Mouse (Mus musculus): ENCODE measurements around the gene Cactin. TPM values are rescaled to one million over a fixed set of nuclear protein-coding genes. Genes with fewer than 3 reads are reported as not detected.

Gene Cactin
- polyA plus RNA-seq, 1 experiment from 2014 or later: 40.3 TPM

GRCm38 (mm10) chr10:81344421-81345161 is 23.7 kb downstream of the Cactin start:
- 42% methylated on average over 8 of the region's 8 CpGs for WGBS
- peaks cover 41% of the 10 kb centered on the region for H3K27me3 ChIP-seq (replicated peaks)

GRCm38 (mm10) chr10:81345162-81345534 is 24.2 kb downstream of the Cactin start:
- H3K27ac ChIP-seq (ENCODE audit: poor library complexity, severe bottlenecking): no peak overlapping the region
- H3K4me3 ChIP-seq: no peak overlapping the region
- ATAC-seq (ENCODE audit: insufficient number of reproducible peaks, low FRiP score): no peak
- 73% methylated on average over 4 of the region's 4 CpGs for WGBS
- H3K27me3 ChIP-seq (replicated peaks): peaks cover 41% of the 10 kb centered on the region
- no peak overlapping the region for H3K4me2 ChIP-seq
- H3K36me3 ChIP-seq: peaks cover 26% of the 10 kb centered on the region
- H3K4me1 ChIP-seq (replicated peaks): peaks cover 49% of the 10 kb centered on the region
- H3K9me3 ChIP-seq (replicated peaks): no peaks in the 10 kb centered on the region
- no peak overlapping the region for H3K9ac ChIP-seq

More at GRCm38 (mm10) chr10:81344421-81345161, 23.7 kb downstream of the Cactin start:
- Histone ChIP-seq H3K4me1 (replicated peaks) (peaks cover 48% of the 10 kb centered on the region), H3K4me2 (no peak overlapping the region), H3K36me3 (peaks cover 26% of the 10 kb centered on the region), H3K27ac (ENCODE audit: poor library complexity, severe bottlenecking) (no peak overlapping the region), H3K4me3 (no peak overlapping the region), H3K9me3 (replicated peaks) (no peaks in the 10 kb centered on the region), H3K9ac (no peak overlapping the region)
- ATAC-seq (ENCODE audit: insufficient number of reproducible peaks, low FRiP score): no peak

- peaks cover 26% of the 10 kb centered on the region for H3K36me3 ChIP-seq
- peak overlapping the region; percentile 56 for H3K9ac ChIP-seq
- H3K4me1 ChIP-seq (replicated peaks): peaks cover 51% of the 10 kb centered on the region
- peaks cover 30% of the 10 kb centered on the region for H3K27me3 ChIP-seq (replicated peaks)
- 11% methylated on average over 55 of the region's 55 CpGs for WGBS
- peak overlapping the region; percentile 61; the same call in 1 of the 2 replicates for H3K27ac ChIP-seq (ENCODE audit: poor library complexity, severe bottlenecking)
- H3K9me3 ChIP-seq (replicated peaks): no peaks in the 10 kb centered on the region
- peak; percentile 44 for ATAC-seq (ENCODE audit: insufficient number of reproducible peaks, low FRiP score)
- peak overlapping the region; percentile 57 for H3K4me2 ChIP-seq
- peak overlapping the region; percentile 23 for H3K4me3 ChIP-seq
These were observed 25.7 kb downstream of the Cactin start for GRCm38 (mm10) chr10:81346453-81347067.

- WGBS: 9% methylated on average over 12 of the region's 12 CpGs
- H3K27me3 ChIP-seq (replicated peaks): 0 out of 2 replicates have a peak, but pooled peaks cover 7% of the 10 kb centered on the region
- peak; percentile 40 for ATAC-seq (ENCODE audit: insufficient number of reproducible peaks, low FRiP score)
- peaks cover 48% of the 10 kb centered on the region for H3K4me1 ChIP-seq (replicated peaks)
- H3K36me3 ChIP-seq: peaks cover 26% of the 10 kb centered on the region
- peak overlapping the region; percentile 94 for H3K9ac ChIP-seq
- no peaks in the 10 kb centered on the region for H3K9me3 ChIP-seq (replicated peaks)
- peak overlapping the region; percentile 70 for H3K4me2 ChIP-seq
- H3K27ac ChIP-seq (ENCODE audit: poor library complexity, severe bottlenecking): peak overlapping the region; percentile 74; the same call in 1 of the 2 replicates
- H3K4me3 ChIP-seq: peak overlapping the region; percentile 85
These were observed 28.2 kb downstream of the Cactin start for GRCm38 (mm10) chr10:81349146-81349545.

DNA sequence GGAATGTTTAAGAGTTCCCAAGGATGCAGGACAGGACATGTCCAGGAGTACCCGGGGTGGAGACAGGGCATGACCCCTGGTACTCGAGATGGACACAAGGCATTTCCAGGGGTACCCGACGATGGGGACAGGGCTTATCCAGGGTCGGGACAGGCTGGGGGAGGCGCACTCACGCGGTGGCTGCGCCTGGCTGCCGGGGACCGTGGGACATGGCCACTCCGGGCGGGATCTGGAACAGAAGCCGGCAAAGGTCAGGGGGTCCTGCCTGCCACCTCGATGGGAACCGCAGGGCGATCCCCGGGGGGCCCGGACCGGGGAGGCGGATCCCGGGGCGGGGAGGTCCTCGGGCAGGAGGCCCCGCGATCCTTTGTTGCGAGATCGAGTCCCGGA is 29.1 kb downstream of the Cactin start:
- peak overlapping the region; percentile 70 for H3K4me2 ChIP-seq
- ATAC-seq (ENCODE audit: insufficient number of reproducible peaks, low FRiP score): peak; percentile 1
- 1% methylated on average over 28 of the region's 29 CpGs for WGBS
- peaks cover 45% of the 10 kb centered on the region for H3K4me1 ChIP-seq (replicated peaks)
- H3K4me3 ChIP-seq: peak overlapping the region; percentile 85
- peak overlapping the region; percentile 74 for H3K27ac ChIP-seq (ENCODE audit: poor library complexity, severe bottlenecking)
- H3K27me3 ChIP-seq (replicated peaks): 0 out of 2 replicates have a peak, but pooled peaks cover 4% of the 10 kb centered on the region
- H3K9me3 ChIP-seq (replicated peaks): no peaks in the 10 kb centered on the region
- H3K36me3 ChIP-seq: peaks cover 26% of the 10 kb centered on the region
- peak overlapping the region; percentile 94 for H3K9ac ChIP-seq

GRCm38 (mm10) chr10:81350351-81351063 is 29.6 kb downstream of the Cactin start, which contains the start of gene Hmg20b:
Gene Hmg20b (minus strand): TSS chr10:81350480.
- Histone ChIP-seq H3K36me3 (peaks cover 23% of the 10 kb centered on the region), H3K27ac (ENCODE audit: poor library complexity, severe bottlenecking) (peak within 1 kb of the TSS; percentile 74), H3K4me1 (replicated peaks) (peaks cover 43% of the 10 kb centered on the region), H3K9me3 (replicated peaks) (no peaks in the 10 kb centered on the region), H3K4me2 (peak within 1 kb of the TSS; percentile 70), H3K4me3 (peak within 1 kb of the TSS; percentile 85), H3K9ac (peak within 1 kb of the TSS; percentile 94), H3K27me3 (replicated peaks) (0 out of 2 replicates have a peak, but pooled peaks cover 4% of the 10 kb centered on the region)
- ATAC-seq (ENCODE audit: insufficient number of reproducible peaks, low FRiP score): peak; percentile 93
- WGBS: under 1% methylated on average over 54 of the region's 54 CpGs

GRCm38 (mm10) chr10:81351678-81352291 is 30.9 kb downstream of the Cactin start:
- Histone ChIP-seq H3K9me3 (replicated peaks) (no peaks in the 10 kb centered on the region), H3K9ac (no peak overlapping the region), H3K4me1 (replicated peaks) (peaks cover 43% of the 10 kb centered on the region), H3K36me3 (peaks cover 14% of the 10 kb centered on the region), H3K27ac (ENCODE audit: poor library complexity, severe bottlenecking) (no peak overlapping the region), H3K27me3 (replicated peaks) (0 out of 2 replicates have a peak, but pooled peaks cover 6% of the 10 kb centered on the region), H3K4me3 (no peak overlapping the region), H3K4me2 (peak overlapping the region; percentile 5; the same call in 1 of the 2 replicates)
- ATAC-seq (ENCODE audit: insufficient number of reproducible peaks, low FRiP score): no peak
- 18% methylated on average over 9 of the region's 9 CpGs for WGBS

- Histone ChIP-seq H3K9ac (no peak overlapping the region), H3K4me1 (replicated peaks) (peaks cover 37% of the 10 kb centered on the region)
These were observed 34.0 kb downstream of the Cactin start for GRCm38 (mm10) chr10:81354738-81355477.

DNA sequence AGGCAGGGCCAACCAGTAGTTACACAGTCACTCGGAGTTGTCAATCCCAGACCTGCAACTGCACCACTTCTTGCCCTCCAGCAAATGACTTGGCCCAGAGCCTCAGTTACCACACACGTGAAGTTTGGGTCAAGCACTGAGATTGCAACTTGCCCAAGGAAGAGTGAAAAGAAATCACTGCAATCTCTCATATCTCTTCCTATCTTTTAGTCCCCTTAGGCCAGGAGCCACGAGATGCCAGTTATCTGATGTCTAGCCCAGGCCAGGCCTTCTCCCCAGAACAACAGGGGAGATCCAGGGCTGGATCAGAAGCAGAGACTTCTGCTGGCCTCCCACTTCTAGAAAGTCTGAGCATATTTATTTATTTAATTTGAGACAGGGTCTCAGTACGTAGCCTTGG is 34.6 kb downstream of the Cactin start:
- H3K9me3 ChIP-seq (replicated peaks): no peaks in the 10 kb centered on the region
- 0 out of 2 replicates have a peak, but pooled peaks cover 3% of the 10 kb centered on the region for H3K27me3 ChIP-seq (replicated peaks)
- 0 out of 2 replicates have a peak overlapping the region, but pooled peaks have one; percentile 21 for H3K9ac ChIP-seq
- no peak overlapping the region for H3K4me3 ChIP-seq
- ATAC-seq (ENCODE audit: insufficient number of reproducible peaks, low FRiP score): no peak
- H3K4me1 ChIP-seq (replicated peaks): peaks cover 44% of the 10 kb centered on the region
- WGBS: 69% methylated on average over 4 of the region's 4 CpGs
- H3K4me2 ChIP-seq: no peak overlapping the region
- H3K36me3 ChIP-seq: peaks cover 3% of the 10 kb centered on the region; the same call in 1 of the 2 replicates
- H3K27ac ChIP-seq (ENCODE audit: poor library complexity, severe bottlenecking): no peak overlapping the region

More at GRCm38 (mm10) chr10:81354738-81355477, 34.0 kb downstream of the Cactin start:
- Histone ChIP-seq H3K4me3 (no peak overlapping the region), H3K4me2 (no peak overlapping the region), H3K27me3 (replicated peaks) (0 out of 2 replicates have a peak, but pooled peaks cover 3% of the 10 kb centered on the region), H3K9me3 (replicated peaks) (no peaks in the 10 kb centered on the region), H3K36me3 (peaks cover 1% of the 10 kb centered on the region; the same call in 1 of the 2 replicates), H3K27ac (ENCODE audit: poor library complexity, severe bottlenecking) (no peak overlapping the region)
- 64% methylated on average over 9 of the region's 9 CpGs for WGBS
- ATAC-seq (ENCODE audit: insufficient number of reproducible peaks, low FRiP score): no peak

All from heart, embryonic 12.5 days (tissue).